Mouse (Mus musculus): ENCODE results near the gene F2r.
A peak's percentile ranks its signal among the peaks of the same experiment; 100 is the strongest.

F2r gene

DNA sequence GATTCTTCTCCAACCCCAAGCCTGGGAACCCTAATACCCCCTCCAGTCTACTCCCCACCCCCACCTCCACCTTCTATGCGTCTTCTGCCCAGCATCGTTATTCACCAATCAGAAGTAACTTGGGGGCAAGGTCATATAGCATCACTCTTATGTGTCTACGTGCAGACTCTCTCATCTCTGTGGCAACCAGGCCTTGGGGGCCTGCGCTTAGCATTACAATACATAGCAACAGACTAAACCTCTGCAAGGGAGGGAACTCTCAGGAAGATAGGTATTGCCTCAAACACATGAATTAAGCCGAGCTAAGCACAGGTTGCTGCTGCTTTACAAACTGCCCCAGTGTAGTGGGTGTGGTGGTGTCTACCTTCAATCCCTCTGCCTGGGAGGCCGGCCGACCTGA lies 21.6 kb downstream of the F2r start:
- no peak for DNase-seq (ENCODE audit: low read depth in 2 of 2, low spot score in 2 of 2)

DNA sequence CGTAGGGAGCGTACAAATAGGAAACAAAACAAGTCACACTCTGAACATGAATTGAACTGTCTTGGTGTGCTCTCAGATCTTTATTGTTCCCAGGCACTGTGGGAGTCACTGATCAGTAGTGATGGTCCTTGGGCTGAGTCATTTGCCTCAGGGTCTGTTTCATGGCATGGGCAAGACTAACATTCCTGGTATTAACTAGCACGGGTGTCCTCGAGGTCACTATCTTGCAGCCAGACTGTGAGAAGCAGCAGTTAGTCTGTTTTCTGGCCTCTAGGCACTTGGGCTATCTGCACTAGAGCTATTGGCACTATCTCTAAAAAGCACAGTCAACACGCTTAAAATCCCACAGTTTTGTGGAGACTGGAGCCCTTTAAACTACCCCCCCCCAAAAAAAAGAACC lies 22.4 kb downstream of the F2r start:
- no peak for DNase-seq (ENCODE audit: low read depth in 2 of 2, low spot score in 2 of 2)

DNA sequence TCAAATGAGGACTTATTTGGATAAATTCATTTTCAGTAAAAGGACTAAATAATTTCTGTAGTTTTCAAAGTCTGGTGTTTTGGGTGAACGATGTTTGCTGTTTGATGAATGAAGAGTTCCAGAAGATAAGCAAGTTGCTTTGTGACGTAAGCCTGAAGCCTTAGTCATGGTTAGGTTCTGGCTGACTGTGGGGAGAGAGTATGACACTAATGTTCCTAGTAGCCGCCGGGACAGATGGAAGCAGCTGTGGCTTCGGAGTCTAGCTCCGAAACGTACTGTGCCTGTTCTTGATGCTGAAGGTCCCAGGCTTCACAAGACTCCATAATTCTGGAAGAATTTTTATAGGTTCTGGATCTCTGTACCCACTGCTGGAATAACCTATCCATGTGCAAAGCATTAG lies 22.9 kb downstream of the F2r start:
- DNase-seq (ENCODE audit: low read depth in 2 of 2, low spot score in 2 of 2) = no peak

DNA sequence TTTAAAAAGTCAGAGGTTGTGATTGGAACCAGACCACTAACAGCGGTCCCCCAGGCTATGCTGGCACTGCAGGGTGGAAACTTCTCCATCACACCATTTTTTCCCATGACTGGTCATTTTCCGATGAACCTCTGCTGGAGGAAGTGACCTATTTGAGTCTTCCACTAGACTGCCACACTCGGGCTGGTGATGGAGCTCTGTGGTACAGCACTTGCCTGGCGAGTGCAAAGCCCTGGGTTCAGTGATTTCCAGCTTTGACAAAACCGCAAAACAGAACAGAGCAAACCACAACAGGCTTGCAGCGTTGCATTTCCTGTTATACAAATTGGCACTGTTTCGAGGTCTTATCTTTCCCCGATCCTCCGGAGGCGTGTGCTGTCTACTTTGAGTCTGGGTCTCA lies 25.4 kb downstream of the F2r start:
- DNase-seq (ENCODE audit: low read depth in 2 of 2, low spot score in 2 of 2) = peak; percentile 26 to 40

DNA sequence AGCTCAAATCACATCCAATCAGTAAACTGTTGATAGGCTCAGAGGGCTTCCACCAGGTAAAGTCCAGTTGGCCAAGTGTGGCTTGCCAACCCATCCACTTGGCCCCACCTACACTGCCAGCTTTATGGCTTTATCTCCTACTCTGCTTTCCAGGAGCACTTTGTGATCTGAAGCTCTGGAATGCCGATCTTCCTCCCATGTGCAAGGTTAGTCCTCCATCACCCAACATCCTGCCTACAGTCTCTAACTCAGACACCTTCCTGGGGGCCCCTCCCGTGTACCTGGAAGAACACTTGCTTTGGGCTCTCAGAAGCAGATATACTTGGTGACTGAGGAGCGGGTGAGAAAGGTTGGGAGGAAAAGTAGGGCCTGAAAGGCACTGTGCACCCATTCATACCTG lies 26.7 kb downstream of the F2r start:
- no peak for DNase-seq (ENCODE audit: low read depth in 2 of 2, low spot score in 2 of 2)

DNA sequence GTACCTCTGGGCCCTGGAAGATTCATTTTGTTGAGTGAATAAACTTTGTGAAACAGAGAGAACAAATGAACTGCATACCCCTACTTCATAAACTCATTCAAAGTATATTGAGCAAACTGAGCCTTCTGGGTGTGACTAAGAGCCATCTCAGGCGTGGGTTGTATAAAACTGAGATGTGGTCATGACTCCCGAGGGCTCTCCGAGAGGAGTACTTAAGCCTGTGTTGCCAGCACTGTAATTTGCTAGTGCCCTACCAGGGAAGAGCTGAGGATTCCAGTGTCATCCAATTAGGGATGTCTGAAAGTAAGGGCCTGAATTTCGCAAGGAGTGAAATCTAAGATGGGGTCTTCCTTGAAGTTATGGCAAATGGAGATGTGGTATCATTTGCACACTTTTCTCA lies 30.7 kb downstream of the F2r start:
- DNase-seq (ENCODE audit: low read depth in 2 of 2, low spot score in 2 of 2) = no peak

DNA sequence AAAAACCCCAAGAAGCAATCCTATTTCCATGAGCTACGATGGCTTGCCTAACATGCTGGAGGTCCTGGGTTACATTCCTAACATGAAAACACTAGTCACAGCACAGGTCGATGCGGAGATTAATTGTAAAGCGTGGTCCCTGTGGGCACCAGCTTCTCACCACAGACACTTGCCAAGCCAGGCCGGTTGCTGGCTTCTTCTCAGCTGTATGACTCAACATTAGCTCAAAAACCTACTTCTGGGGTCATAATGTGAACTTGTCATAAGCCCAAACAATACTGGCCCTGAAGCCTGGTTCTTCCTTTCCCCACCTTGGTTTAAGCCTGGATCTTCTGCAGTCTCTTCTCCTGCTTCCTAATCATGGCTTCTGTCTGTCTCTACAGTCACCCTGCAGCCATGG lies 33.4 kb downstream of the F2r start:
- no peak for DNase-seq (ENCODE audit: low read depth in 2 of 2, low spot score in 2 of 2)

DNA sequence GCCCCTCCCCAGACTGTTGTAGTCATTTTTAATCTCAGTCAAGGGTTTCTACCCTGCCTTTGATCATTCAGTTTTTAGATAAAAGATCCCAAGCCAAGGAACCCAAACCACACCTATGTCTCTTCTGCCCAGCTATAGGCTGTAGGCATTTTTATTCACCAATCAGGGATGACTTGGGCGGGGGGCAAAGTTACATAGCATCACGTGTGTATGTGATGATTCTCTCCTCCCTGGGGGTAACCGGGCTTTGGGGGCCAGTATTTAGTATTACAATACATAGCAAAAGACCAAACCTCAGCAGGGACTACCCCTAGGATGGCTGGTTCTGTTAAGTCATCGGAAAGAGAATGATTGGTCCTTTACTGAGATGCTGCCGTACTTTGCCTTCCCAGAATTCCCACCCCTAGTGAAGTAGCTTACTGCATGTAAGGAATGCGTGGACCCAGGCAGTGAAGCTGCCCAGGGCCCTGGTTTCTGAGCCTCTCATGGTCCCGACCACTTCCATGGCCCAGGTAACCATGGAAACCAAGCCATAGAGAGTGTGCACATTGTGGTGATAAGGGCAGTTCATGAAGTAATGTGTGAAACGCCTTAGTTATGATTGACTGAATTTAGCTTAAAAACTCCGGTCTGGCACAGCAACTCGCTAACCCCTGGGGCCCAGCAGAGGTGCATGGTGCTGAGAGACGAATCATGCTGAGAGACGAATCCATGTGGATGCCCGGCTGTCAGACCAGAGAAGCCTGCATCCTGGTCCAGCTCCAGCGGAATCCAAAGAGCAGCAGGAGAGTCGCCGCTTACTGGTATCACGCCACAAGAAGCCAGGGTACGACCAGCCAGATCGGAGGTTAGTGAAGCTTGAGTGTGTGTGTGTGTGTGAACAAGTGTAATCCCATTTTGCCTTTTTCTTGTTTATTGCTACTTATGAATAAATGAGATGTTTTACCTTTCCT lies 34.8 kb downstream of the F2r start:
- DNase-seq (ENCODE audit: low read depth in 2 of 2, low spot score in 2 of 2) = no peak

DNA sequence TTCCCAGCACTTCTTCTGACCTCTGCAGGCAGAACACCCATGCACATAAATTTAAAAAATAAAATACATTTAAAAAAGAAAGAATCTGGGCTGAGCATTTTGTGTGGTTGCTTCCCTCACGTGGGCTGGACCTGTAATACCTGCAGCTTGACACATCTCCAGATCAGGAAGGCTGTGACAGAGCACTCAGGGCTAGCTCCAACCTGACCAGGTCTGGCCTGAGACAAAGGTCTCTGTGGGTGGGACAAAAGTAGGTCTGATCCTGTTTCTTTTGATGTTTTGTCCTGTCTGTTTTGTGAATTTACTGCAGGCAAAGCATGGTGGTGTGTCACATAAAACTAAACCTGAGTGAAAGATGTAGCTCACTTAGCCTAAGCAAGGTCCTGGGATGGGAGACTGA lies 36.4 kb downstream of the F2r start:
- DNase-seq (ENCODE audit: low read depth in 2 of 2, low spot score in 2 of 2) = no peak

DNA sequence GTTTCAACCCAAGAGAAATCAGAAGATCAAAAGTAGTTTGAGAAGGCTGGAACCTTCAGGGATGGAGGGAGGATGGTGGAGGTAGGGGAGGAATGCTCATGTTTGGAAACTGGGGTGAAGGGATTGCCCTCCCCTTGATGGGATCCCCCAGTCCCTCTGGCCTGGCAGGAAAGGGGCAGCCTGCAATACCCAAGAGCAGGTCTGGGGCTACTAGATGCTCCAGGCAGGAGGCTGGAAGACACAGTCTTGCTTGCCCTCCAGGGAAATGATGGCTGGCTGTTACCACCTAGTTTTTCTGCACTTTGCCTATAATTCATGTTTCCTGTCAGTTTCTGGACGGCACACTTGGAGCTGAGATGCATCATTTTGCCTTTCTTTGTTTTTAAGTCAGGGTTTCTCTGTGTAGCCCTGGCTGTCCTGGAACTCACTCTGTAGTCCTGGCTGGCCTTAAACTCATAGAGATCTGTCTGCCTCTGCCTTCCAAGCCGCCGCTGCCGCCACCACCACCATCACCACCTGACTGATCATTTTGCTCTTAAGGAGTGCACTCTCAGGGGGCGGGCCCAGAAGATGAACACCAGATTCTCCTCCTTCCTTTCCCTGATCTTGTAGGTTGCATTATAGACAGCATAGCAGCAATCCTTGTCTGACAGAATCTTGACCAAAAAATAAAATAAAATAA lies 40.1 kb downstream of the F2r start:
- DNase-seq (ENCODE audit: low read depth in 2 of 2, low spot score in 2 of 2) = no peak

DNA sequence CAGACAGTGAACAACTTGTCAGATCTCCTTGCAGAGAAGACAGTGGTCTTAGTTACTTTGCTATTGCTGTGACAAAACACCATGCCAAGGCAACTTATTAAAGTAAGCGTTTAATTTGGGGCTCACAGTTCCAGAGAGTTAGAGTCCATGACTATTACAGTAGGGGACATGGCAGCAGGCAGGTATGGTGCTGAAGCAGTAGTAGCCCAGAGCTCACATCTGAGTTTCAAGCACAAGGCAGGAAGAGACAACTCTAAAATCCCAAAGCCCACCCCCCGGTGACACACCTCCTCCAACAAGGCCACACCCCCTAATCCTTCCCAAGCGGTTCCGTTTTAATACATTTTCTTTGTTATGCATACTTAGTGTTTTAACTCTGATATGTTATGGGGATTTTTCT lies 47.4 kb downstream of the F2r start:
- DNase-seq (ENCODE audit: low read depth in 2 of 2, low spot score in 2 of 2) = no peak

DNA sequence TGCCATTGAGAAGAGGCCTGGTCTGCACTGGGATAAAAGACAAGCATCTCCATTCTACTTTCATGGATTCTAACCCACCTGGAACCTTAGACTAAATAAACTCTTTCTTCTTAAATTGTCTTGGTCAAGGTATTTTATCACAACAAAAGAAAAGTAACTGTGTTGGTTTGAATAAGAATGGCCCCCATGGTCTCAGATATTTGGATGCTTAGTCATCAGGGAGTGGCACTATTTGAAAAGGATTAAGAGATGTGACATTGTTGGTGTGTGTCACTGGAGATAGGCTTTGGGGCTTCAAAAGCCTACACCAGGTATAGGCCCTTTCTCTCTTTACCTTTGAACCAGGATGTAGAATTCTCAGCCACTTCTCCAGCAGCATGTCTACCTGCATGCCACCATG lies 49.0 kb downstream of the F2r start:
- no peak for DNase-seq (ENCODE audit: low read depth in 2 of 2, low spot score in 2 of 2)

DNA sequence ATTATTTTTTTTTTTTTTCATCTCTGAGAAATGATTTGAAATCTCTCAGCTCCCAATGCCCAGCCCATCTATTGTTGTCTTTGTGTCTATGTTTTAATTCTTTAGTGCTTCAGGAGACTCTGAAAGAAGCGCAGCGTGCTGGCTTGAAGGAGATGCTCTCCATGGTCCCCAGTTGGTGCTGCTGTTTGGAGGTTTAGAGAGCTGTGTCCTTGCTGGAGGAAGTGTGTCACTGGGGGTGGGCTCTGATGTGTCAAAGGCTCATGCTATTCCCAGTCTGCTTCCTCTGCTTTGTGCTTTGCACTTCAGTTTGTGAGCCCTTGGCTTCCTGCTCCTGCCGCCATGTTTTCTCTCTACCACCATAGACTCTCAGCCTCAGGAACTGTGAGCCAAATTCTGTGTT lies 50.0 kb downstream of the F2r start:
- no peak for DNase-seq (ENCODE audit: low read depth in 2 of 2, low spot score in 2 of 2)

DNA sequence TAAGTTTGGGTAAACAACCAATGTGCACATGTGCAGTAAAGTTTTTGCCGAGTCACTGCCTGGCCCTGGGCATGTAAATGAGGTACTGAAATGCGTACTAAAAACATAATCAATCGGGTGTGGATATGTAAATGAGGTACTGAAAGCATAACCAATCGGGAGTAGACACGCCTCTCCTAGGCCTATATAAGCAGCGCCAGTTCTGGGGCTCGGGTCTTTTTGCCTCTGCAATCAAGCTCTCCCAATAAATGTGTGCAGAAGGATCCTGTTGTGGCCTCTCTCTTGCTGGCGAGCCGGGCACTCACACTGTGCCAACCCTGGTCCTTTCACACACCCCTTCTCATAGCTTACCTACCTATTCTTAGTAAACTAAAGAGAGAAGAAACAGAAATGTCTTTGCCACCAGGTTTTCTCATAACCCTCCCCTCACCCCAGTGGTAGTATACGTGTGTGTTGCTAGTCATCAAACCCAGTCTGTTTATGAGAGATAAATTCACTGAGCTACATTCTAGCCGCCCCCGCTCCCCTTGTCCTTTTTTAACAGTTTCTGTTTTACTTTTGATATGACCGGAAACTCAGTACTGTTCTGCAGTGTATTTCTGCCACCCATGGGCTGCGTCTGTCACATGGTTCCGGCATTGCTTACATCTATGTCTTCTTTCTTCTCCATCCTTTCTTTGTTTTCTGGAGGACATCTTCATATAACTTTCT lies 51.3 kb downstream of the F2r start:
- DNase-seq (ENCODE audit: low read depth in 2 of 2, low spot score in 2 of 2) = no peak

DNA sequence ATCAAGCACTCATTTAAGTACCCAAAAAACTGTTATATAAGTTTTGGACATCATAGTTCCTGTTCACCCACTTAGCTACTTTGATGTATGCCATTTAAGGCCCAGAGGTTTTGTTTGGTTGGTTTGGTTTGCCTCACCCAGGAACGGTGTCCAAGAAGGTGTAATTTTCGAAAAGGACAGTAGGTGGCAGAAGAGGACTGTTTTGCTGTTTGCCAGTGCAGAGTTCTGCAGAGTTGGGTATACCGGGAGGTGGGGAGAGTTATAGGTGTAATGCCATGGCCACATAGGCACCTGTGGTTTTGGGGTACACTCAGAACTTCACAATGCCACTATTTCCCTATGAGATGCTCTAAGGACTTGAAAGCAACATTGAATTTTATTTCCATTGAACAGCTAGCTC lies 54.6 kb downstream of the F2r start:
- DNase-seq (ENCODE audit: low read depth in 2 of 2, low spot score in 2 of 2) = peak; percentile 83 to 84

DNA sequence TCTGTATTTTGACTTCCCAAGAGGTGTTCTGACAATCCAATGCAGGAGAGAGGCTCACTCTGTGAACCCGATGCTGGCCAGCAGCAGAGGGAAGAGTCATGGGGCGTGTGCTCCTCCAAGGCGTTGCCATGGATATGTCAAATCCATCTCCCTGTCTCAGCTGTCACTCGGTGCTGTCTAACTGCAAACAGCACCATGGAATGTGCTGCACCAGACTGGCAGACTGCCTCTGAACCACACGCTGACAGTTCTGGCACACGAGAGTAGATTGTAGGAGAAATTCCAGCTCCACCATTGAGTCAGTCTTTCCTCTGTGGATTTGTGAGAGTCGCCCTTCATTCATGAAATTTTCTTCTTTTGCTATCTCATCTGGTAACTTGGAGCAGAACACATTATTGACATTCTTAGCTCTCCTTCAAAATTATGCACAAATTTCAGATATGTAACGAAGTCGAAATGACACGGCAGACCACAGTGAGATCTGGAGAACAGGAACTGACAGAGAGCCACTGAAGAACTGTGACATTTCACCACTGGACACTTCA lies 55.1 kb downstream of the F2r start:
- no peak for DNase-seq (ENCODE audit: low read depth in 2 of 2, low spot score in 2 of 2)

DNA sequence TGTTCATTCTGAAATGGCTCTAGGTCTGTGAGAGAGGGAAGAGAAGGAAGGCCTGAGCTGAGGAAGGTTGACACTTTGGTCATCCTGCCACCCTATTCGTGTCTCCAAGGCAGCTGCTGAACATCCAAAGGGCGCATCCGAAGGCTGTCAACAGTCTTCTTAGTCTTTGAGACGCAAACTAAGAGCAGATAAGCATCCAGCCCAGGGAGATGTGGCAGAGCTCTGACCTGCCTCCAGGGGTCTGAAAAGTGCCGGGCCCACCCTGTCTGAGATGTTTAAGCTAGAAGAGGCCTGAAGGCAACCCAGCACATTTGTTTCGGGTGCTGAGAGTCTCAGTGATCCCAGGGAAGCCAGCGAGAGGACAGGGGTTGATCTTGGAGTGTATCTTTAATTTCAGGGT lies 61.0 kb downstream of the F2r start:
- no peak for DNase-seq (ENCODE audit: low read depth in 2 of 2, low spot score in 2 of 2)

DNA sequence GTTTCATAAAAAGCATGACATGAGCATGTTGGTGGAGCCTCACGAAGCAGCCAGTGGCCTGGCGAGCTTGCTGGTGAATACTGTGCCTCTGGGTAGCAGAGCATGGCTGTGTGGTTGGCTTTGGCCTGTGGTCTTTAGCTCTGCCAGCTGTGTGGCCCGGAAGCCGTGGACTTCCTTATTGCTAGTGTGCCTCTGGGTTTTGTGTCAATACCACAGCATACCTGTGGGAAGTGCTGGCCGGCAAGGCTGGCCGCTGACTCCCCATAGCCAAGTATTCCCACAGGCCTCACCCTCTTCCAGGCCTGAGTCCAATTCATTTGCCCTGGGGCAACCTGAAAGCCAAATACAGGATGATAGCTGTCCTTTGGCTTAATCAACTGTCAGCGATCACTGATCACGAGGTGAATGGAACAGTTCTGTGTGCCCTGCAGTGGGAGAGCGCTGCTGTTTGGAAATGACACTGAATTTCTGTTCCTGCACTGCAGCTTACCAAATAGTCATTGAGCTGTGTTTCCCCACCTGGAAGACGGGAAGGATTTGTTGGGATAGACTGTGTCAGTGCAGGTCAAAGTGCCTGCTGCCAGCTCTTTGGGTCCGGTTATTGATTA lies 64.3 kb downstream of the F2r start:
- DNase-seq (ENCODE audit: low read depth in 2 of 2, low spot score in 2 of 2) = no peak

Data from CD8-positive naive resting alpha-beta T cell, adult 2 months (primary cell).